22 mouse cellular contexts compared by ENCODE assay signal in the genomic region with DNA sequence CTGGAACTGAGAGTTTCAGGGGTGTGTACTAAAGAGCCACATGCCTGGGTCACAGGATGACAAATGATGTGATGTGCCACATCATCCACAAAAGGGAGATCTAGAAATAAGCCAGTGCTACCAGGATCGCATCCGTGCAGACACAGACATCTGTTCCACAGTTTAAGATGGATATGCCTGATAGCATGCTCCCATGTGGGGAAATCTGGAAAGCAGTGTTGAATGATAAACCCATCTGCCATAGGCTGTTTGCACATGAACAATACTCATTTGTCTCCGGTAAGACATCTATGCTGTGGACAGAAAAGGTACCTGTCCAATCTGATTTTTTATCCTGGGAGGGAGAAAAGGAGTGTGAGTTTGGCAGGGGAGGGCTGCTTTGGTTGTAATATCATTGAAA. TPM values are rescaled to one million over a fixed set of nuclear protein-coding genes. Genes with fewer than 3 reads are reported as not detected.
"Had no signal": no experiment of that assay in that cellular context is flagged by ENCODE, and none has a peak within 500 bp of the region (broad histone marks: within the 10 kb centered on the region; RNA-seq: fewer than 3 reads in every experiment).

No protein-coding gene starts in this region.

- H3K9ac ChIP-seq: limb, embryonic 13.5 days; liver, embryonic 13.5 days; midbrain, embryonic 15.5 days; neural tube, embryonic 13.5 days had no signal

- ATAC-seq: midbrain, embryonic 15.5 days had no signal

- H3K4me2 ChIP-seq: limb, embryonic 13.5 days; liver, embryonic 13.5 days; midbrain, embryonic 11.5 days; midbrain, embryonic 15.5 days; neural tube, embryonic 13.5 days had no signal

- H3K4me3 ChIP-seq: layer of hippocampus, adult 2 months; limb, embryonic 10.5 days; limb, embryonic 13.5 days; liver, embryonic 13.5 days; midbrain, embryonic 15.5 days; myocyte; neural tube, embryonic 13.5 days had no signal

- DNase-seq: kidney, postnatal 25 days; layer of hippocampus, adult 9-11 months; liver; liver, embryonic 13.5 days; lung, adult 2 months; lung, postnatal 14 days; lung, postnatal 4 days; retina, postnatal 1 day; thymus, adult 2 months; thymus, postnatal 14 days; thymus, postnatal 4 days had no signal

- H3K27me3 ChIP-seq: limb, embryonic 13.5 days; liver, embryonic 13.5 days; midbrain, embryonic 15.5 days; neural tube, embryonic 13.5 days had no signal

- H3K4me1 ChIP-seq: limb, embryonic 10.5 days; limb, embryonic 13.5 days; liver, embryonic 13.5 days; midbrain, embryonic 15.5 days; neural tube, embryonic 13.5 days had no signal

- H3K9me3 ChIP-seq: limb, embryonic 10.5 days; limb, embryonic 13.5 days; liver, embryonic 13.5 days; midbrain, embryonic 15.5 days; neural tube, embryonic 13.5 days had no signal

- H3K27ac ChIP-seq: kidney, postnatal 0 days; layer of hippocampus, adult 2 months; limb, embryonic 10.5 days; limb, embryonic 13.5 days; liver, embryonic 13.5 days; midbrain, embryonic 15.5 days; neural tube, embryonic 13.5 days; stomach, postnatal 0 days had no signal

RNA-seq across cellular contexts. Expression of gene Cc2d2a, which starts 35.0 kb away (rescaled TPM):
- total RNA-seq: monocyte, adult 5-6 weeks; neutrophil, adult 5-6 weeks had no signal
